Mouse (Mus musculus) neural tube, embryonic 11.5 days (tissue): ENCODE measurements at regions not wholly inside any gene's neighbourhood (a gene's known extent, or its start where the extent isn't known, plus 50 kb on each side); places are given as distances from the start of the nearest gene placed in this dataset.

Experiments used
- ATAC-seq: fragments of 200-750 bp; cut with Nextera tagmentation; 2 replicates; pipeline ENCODE4 v1.8.0; 2017; ENCODE audit warnings: moderate number of reproducible peaks, mild to moderate bottlenecking, moderate TSS enrichment, moderate library complexity; ENCODE audit not compliant: insufficient read depth, low FRiP score, low TSS enrichment
- DNase-seq: peaks from one replicate; pipeline ENCODE4 v3.0.0-alpha.2; 2015; ENCODE audit warnings: low spot score
- H3K27ac ChIP-seq: fragments of 300-500 bp; sonication (generic); 2 replicates; pipeline ENCODE4 v1.5.1; 2014; ENCODE audit warnings: low read depth, mild to moderate bottlenecking, low read length
- H3K27me3 ChIP-seq: fragments of 300-500 bp; sonication (generic); 2 replicates; pipeline ENCODE4 v1.6.1; 2014; ENCODE audit warnings: mild to moderate bottlenecking, low read length, mixed read lengths; ENCODE audit not compliant: control insufficient read depth, insufficient read depth
- H3K36me3 ChIP-seq: fragments of 300-500 bp; sonication (generic); 2 replicates; pipeline ENCODE4 v1.6.1; 2014; ENCODE audit warnings: mild to moderate bottlenecking, low read length, moderate library complexity, mixed read lengths; ENCODE audit not compliant: control insufficient read depth, insufficient read depth
- H3K4me1 ChIP-seq: fragments of 300-500 bp; sonication (generic); 2 replicates; pipeline ENCODE4 v1.6.1; 2014; ENCODE audit warnings: low read length, mixed read lengths; ENCODE audit not compliant: control insufficient read depth, insufficient read depth
- H3K4me2 ChIP-seq: fragments of 300-500 bp; sonication (generic); 2 replicates; pipeline ENCODE4 v1.6.1; 2014; ENCODE audit warnings: low read depth, mild to moderate bottlenecking, moderate library complexity
- H3K4me3 ChIP-seq: fragments of 300-500 bp; sonication (generic); 2 replicates; pipeline ENCODE4 v1.5.1; 2014; ENCODE audit warnings: low read depth, low read length
- H3K9ac ChIP-seq: fragments of 300-500 bp; sonication (generic); 2 replicates; pipeline ENCODE4 v1.6.1; 2014; ENCODE audit warnings: mild to moderate bottlenecking, low read length
- H3K9me3 ChIP-seq: fragments of 300-500 bp; sonication (generic); 2 replicates; pipeline ENCODE4 v1.6.1; 2016; ENCODE audit warnings: low read length; ENCODE audit not compliant: control insufficient read depth
- WGBS: fragments of 180-500 bp; shearing (Covaris S2); extraction: QIAGEN DNeasy Blood & Tissue Kit; methylation state at CpG from one replicate; pipeline ENCODE4 v1.1.7; 2014; 5-methylcytosine and 5-hydroxymethylcytosine counted together

GRCm38 (mm10) chr7:66593619-66594018, 95.8 kb downstream of the Asb7 start:
- 86% methylated on average over 3 of the region's 3 CpGs for WGBS
- H3K9ac ChIP-seq, result no peak overlapping the region
- no peaks in the 10 kb centered on the region for H3K4me1 ChIP-seq
- H3K27ac ChIP-seq, result no peak overlapping the region
- H3K4me3 ChIP-seq, result no peak overlapping the region
- H3K36me3 ChIP-seq, result no peaks in the 10 kb centered on the region
- H3K9me3 ChIP-seq, result no peaks in the 10 kb centered on the region
- no peaks in the 10 kb centered on the region for H3K27me3 ChIP-seq
- DNase-seq, result no peak
- no peak for ATAC-seq
- no peak overlapping the region for H3K4me2 ChIP-seq

- no peaks in the 10 kb centered on the region for H3K4me1 ChIP-seq
- H3K27ac ChIP-seq, result no peak overlapping the region
- no peak for DNase-seq
- no peaks in the 10 kb centered on the region for H3K36me3 ChIP-seq
- ATAC-seq, result no peak
- H3K9me3 ChIP-seq, result no peaks in the 10 kb centered on the region
- no peak overlapping the region for H3K9ac ChIP-seq
- no peaks in the 10 kb centered on the region for H3K27me3 ChIP-seq
- WGBS, result 85% methylated on average over 10 of the region's 10 CpGs
- H3K4me3 ChIP-seq, result no peak overlapping the region
- H3K4me2 ChIP-seq, result no peak overlapping the region
Observed at GRCm38 (mm10) chr7:66591594-66592290, 97.7 kb downstream of the Asb7 start.

DNA sequence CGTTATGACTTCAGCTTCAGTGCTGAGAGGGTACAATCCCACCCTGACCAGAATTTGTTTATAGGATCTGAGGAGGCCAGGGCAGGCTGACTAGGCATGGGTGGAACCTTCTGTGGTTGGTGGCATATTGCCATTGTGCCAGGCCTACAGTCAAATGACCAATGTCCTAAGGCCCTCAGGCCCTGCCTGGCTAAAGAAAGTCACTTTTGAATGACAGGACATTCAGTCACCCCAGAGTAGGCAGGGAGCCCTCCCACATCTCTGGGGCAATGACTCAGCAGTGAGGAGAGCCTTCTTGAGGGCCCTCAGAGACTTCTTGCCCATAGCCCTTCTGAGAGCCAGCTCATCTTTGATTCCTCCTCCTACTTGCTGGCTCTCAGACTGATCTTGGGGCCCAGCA, 102.9 kb downstream of the Asb7 start:
- WGBS, result 84% methylated on average over 1 of the region's 1 CpGs
- ATAC-seq, result no peak

GRCm38 (mm10) chr7:66580687-66581151, 108.7 kb downstream of the Asb7 start:
- Histone ChIP-seq H3K36me3 (no peaks in the 10 kb centered on the region), H3K4me3 (no peak overlapping the region), H3K9me3 (no peaks in the 10 kb centered on the region), H3K4me1 (no peaks in the 10 kb centered on the region), H3K27ac (no peak overlapping the region), H3K27me3 (no peaks in the 10 kb centered on the region), H3K9ac (no peak overlapping the region), H3K4me2 (no peak overlapping the region)
- ATAC-seq, result no peak
- no peak for DNase-seq
- 9% methylated on average over 2 of the region's 2 CpGs for WGBS

More for the DNA sequence above, 102.9 kb downstream of the Asb7 start:
- DNase-seq, result no peak
- Histone ChIP-seq H3K4me1 (no peaks in the 10 kb centered on the region), H3K4me2 (no peak overlapping the region), H3K36me3 (no peaks in the 10 kb centered on the region), H3K27me3 (no peaks in the 10 kb centered on the region), H3K27ac (no peak overlapping the region), H3K9ac (no peak overlapping the region), H3K4me3 (no peak overlapping the region), H3K9me3 (no peaks in the 10 kb centered on the region)

DNA sequence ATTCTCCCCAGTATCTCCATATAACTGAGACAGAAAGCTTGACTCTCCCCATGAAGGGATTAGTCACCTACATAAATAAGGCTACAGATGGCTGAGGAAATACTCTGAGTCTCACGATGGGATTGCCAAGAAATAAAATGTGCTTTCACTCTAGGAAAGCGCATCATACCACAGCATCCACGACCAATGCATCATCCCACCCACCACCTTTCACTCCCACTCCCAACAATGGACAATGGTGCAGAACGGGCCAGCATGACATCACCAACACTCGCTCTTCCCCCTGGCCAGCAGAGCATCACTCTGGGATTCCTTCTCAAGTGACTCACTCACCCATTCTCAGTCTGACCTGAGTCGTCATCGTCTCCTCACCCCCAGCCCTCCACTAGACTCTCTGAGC, 113.1 kb downstream of the Asb7 start:
- WGBS, result 89% methylated on average over 7 of the region's 7 CpGs
- no peaks in the 10 kb centered on the region for H3K9me3 ChIP-seq
- H3K4me1 ChIP-seq, result no peaks in the 10 kb centered on the region
- no peak for DNase-seq
- no peak for ATAC-seq
- H3K36me3 ChIP-seq, result no peaks in the 10 kb centered on the region
- H3K4me2 ChIP-seq, result no peak overlapping the region
- H3K27me3 ChIP-seq, result no peaks in the 10 kb centered on the region
- no peak overlapping the region for H3K9ac ChIP-seq
- no peak overlapping the region for H3K27ac ChIP-seq
- H3K4me3 ChIP-seq, result no peak overlapping the region

- Histone ChIP-seq H3K4me1 (no peaks in the 10 kb centered on the region), H3K9ac (no peak overlapping the region), H3K27ac (no peak overlapping the region), H3K36me3 (no peaks in the 10 kb centered on the region), H3K4me3 (no peak overlapping the region), H3K9me3 (no peaks in the 10 kb centered on the region), H3K27me3 (no peaks in the 10 kb centered on the region), H3K4me2 (no peak overlapping the region)
- WGBS, result 74% methylated on average over 5 of the region's 5 CpGs
- no peak for DNase-seq
- ATAC-seq, result no peak
Observed at GRCm38 (mm10) chr7:66571451-66571850, 117.9 kb downstream of the Asb7 start.

GRCm38 (mm10) chr7:66547694-66548093, 120.4 kb upstream of the Aldh1a3 start:
- Histone ChIP-seq H3K9me3 (no peaks in the 10 kb centered on the region), H3K27ac (no peak overlapping the region), H3K27me3 (no peaks in the 10 kb centered on the region), H3K36me3 (no peaks in the 10 kb centered on the region), H3K4me1 (no peaks in the 10 kb centered on the region), H3K4me2 (no peak overlapping the region), H3K4me3 (no peak overlapping the region), H3K9ac (no peak overlapping the region)
- ATAC-seq (no peak), DNase-seq (no peak)
- 88% methylated on average over 11 of the region's 11 CpGs for WGBS

GRCm38 (mm10) chr7:66545184-66545583, 117.9 kb upstream of the Aldh1a3 start:
- no peak overlapping the region for H3K4me3 ChIP-seq
- H3K27ac ChIP-seq, result no peak overlapping the region
- DNase-seq (no peak), ATAC-seq (no peak)
- 72% methylated on average over 9 of the region's 9 CpGs for WGBS
- H3K9ac ChIP-seq, result no peak overlapping the region
- no peaks in the 10 kb centered on the region for H3K27me3 ChIP-seq
- no peaks in the 10 kb centered on the region for H3K4me1 ChIP-seq
- no peaks in the 10 kb centered on the region for H3K36me3 ChIP-seq
- no peaks in the 10 kb centered on the region for H3K9me3 ChIP-seq
- H3K4me2 ChIP-seq, result no peak overlapping the region

DNA sequence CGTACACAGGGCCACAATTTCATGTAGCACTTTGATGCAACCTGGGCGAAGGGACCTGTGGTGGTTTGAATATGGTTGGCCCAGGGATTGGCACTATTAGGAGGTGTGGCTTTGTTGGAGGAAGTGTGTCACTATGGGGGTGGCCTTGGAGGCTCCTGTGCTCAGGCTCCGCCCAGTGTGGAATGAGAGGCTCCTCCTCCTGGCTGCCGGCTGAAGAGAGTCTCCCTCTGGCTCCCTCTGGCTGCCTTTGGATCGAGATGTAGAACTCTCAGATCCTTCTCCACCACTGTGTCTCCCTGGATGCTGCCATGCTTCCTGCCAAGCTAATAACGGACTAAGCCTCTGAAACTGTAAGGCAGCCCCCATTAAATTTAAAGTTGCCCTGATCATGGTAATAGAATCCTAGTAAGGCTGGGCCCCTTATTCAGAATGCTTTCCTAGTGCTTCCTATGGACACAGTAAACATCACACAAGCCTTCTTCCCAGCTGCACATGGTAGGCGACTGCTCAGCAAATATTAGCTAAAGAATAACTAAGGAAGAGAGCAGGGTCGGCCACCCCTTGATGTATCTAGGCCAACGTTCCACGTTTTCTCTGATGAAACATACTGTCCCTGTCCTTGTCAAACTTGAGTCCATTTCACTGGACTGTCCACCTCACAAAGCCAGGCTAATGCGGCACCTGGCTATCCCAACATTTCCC, 117.2 kb upstream of the Aldh1a3 start:
- Histone ChIP-seq H3K27me3 (no peaks in the 10 kb centered on the region), H3K27ac (no peak overlapping the region), H3K4me3 (no peak overlapping the region), H3K9me3 (no peaks in the 10 kb centered on the region), H3K4me1 (no peaks in the 10 kb centered on the region), H3K4me2 (no peak overlapping the region), H3K36me3 (no peaks in the 10 kb centered on the region), H3K9ac (no peak overlapping the region)
- ATAC-seq, result no peak
- DNase-seq, result no peak
- WGBS, result 82% methylated on average over 11 of the region's 11 CpGs
